Mouse (Mus musculus): ENCODE data around the gene Odf3l2.

Odf3l2 gene

GRCm38 (mm10) chr10:79645711-79646110 lies at the start of gene Odf3l2:
Odf3l2 (minus strand) TSS chr10:79645738.
- DNase-seq: no peak

GRCm38 (mm10) chr10:79694379-79694655 lies 48.8 kb upstream of the Odf3l2 start:
- no peak for DNase-seq

GRCm38 (mm10) chr10:79693580-79694378 lies 48.2 kb upstream of the Odf3l2 start:
- no peak for DNase-seq

GRCm38 (mm10) chr10:79691986-79692548 lies 46.5 kb upstream of the Odf3l2 start:
- DNase-seq: no peak

- no peak for DNase-seq
Measured at GRCm38 (mm10) chr10:79689178-79689577, 43.6 kb upstream of the Odf3l2 start.

- no peak for DNase-seq
Measured at GRCm38 (mm10) chr10:79688720-79689119, 43.2 kb upstream of the Odf3l2 start, which contains the start of gene Gzmm. Gzmm (plus strand) TSS chr10:79689020.

- no peak for DNase-seq
Measured at GRCm38 (mm10) chr10:79687513-79687912, 42.0 kb upstream of the Odf3l2 start.

- DNase-seq: no peak
Measured at GRCm38 (mm10) chr10:79686691-79687090, 41.2 kb upstream of the Odf3l2 start.

- DNase-seq: no peak
Measured at GRCm38 (mm10) chr10:79686219-79686618, 40.7 kb upstream of the Odf3l2 start.

GRCm38 (mm10) chr10:79684770-79685600 lies 39.4 kb upstream of the Odf3l2 start:
- DNase-seq: no peak

GRCm38 (mm10) chr10:79683726-79684640 lies 38.4 kb upstream of the Odf3l2 start:
- no peak for DNase-seq

GRCm38 (mm10) chr10:79682916-79683582 lies 37.5 kb upstream of the Odf3l2 start:
- DNase-seq: peak; percentile 71

- DNase-seq: peak; percentile 39
Measured at GRCm38 (mm10) chr10:79682551-79682915, 37.0 kb upstream of the Odf3l2 start.

GRCm38 (mm10) chr10:79681591-79682245 lies 36.2 kb upstream of the Odf3l2 start, which contains the start of gene Cdc34:
Cdc34 (plus strand) TSS chr10:79682195.
- peak; percentile 99 for DNase-seq

GRCm38 (mm10) chr10:79680606-79681495 lies 35.3 kb upstream of the Odf3l2 start:
- DNase-seq: peak; percentile 8

- no peak for DNase-seq
Measured at GRCm38 (mm10) chr10:79675346-79676035, 30.0 kb upstream of the Odf3l2 start.

GRCm38 (mm10) chr10:79673054-79673453 lies 27.5 kb upstream of the Odf3l2 start:
- no peak for DNase-seq

GRCm38 (mm10) chr10:79672088-79672455 lies 26.5 kb upstream of the Odf3l2 start:
- DNase-seq: no peak

GRCm38 (mm10) chr10:79671396-79672087 lies 26.0 kb upstream of the Odf3l2 start:
- DNase-seq: no peak

Measured in thymus, postnatal 25 days (tissue).